ENCODE assay signal across 7 mouse cellular contexts in genomic region chr16:36828820-36829219, GRCm38 (mm10). TPM values are rescaled to one million over a fixed set of nuclear protein-coding genes. Genes with fewer than 3 reads are reported as not detected.
DNase-seq lines count a peak whose midpoint lies in the region; ATAC-seq and TF ChIP-seq lines count a peak whose summit lies in the region.

No protein-coding gene starts in this region.

- H3K4me2 ChIP-seq in lung, embryonic 14.5 days, result peak overlapping the region; percentile 86
- H3K4me2 ChIP-seq in hindbrain, embryonic 12.5 days (replicated peaks), result peak overlapping the region; percentile 79
- H3K4me2 ChIP-seq in midbrain, embryonic 15.5 days, result peak overlapping the region; percentile 91

- TF ChIP-seq CTCF in lung, embryonic 14.5 days (IDR thresholded peaks at IDR 0.05; ENCODE audit: low read depth), result no peak

- no peaks in the 10 kb centered on the region for H3K4me1 ChIP-seq in lung, embryonic 14.5 days (ENCODE audit: insufficient read depth)
- H3K4me1 ChIP-seq in hindbrain, embryonic 12.5 days, result peaks cover 10% of the 10 kb centered on the region
- H3K4me1 ChIP-seq in midbrain, embryonic 15.5 days, result peaks cover 17% of the 10 kb centered on the region

- H3K9ac ChIP-seq in lung, embryonic 14.5 days, result peak overlapping the region; percentile 88
- peak overlapping the region; percentile 78 for H3K9ac ChIP-seq in hindbrain, embryonic 12.5 days
- H3K9ac ChIP-seq in midbrain, embryonic 15.5 days, result peak overlapping the region; percentile 74

- peak overlapping the region; percentile 87 for H3K4me3 ChIP-seq in lung, embryonic 14.5 days (ENCODE audit: low read depth, low read length)
- H3K4me3 ChIP-seq in hindbrain, embryonic 12.5 days, result peak overlapping the region; percentile 73
- peak overlapping the region; percentile 62 for H3K4me3 ChIP-seq in midbrain, embryonic 15.5 days

- peaks cover 5% of the 10 kb centered on the region for H3K36me3 ChIP-seq in lung, embryonic 14.5 days (ENCODE audit: insufficient read depth)
- no peaks in the 10 kb centered on the region for H3K36me3 ChIP-seq in hindbrain, embryonic 12.5 days
- no peaks in the 10 kb centered on the region for H3K36me3 ChIP-seq in midbrain, embryonic 15.5 days (replicated peaks)

- no peaks in the 10 kb centered on the region for H3K9me3 ChIP-seq in lung, embryonic 14.5 days (ENCODE audit: low read depth, low read length)
- H3K9me3 ChIP-seq in hindbrain, embryonic 12.5 days (replicated peaks), result no peaks in the 10 kb centered on the region
- H3K9me3 ChIP-seq in midbrain, embryonic 15.5 days, result no peaks in the 10 kb centered on the region

- peak; percentile 21 for DNase-seq in lung, embryonic 14.5 days
- no peak for DNase-seq in lung, adult 18-20 months
- DNase-seq in embryo, embryonic 10.5 days (ENCODE audit: low spot score), result peak; percentile 55
- DNase-seq in urinary bladder, postnatal 36 days (ENCODE audit: low spot score in 2 of 2), result no peak
- no peak for DNase-seq in kidney, postnatal 10 days

- no peaks in the 10 kb centered on the region for H3K27me3 ChIP-seq in lung, embryonic 14.5 days (ENCODE audit: insufficient read depth, low read length)
- no peaks in the 10 kb centered on the region; the same call in 1 of the 2 replicates for H3K27me3 ChIP-seq in hindbrain, embryonic 12.5 days
- H3K27me3 ChIP-seq in midbrain, embryonic 15.5 days (replicated peaks), result peaks cover 4% of the 10 kb centered on the region; the same call in 1 of the 2 replicates

- 3% methylated on average over 11 of the region's 11 CpGs for WGBS in lung, embryonic 14.5 days
- 5% methylated on average over 11 of the region's 11 CpGs for WGBS in hindbrain, embryonic 12.5 days
- 3% methylated on average over 11 of the region's 11 CpGs for WGBS in midbrain, embryonic 15.5 days

- no peak overlapping the region for H3K27ac ChIP-seq in lung, embryonic 14.5 days (ENCODE audit: low read depth)
- peak overlapping the region; percentile 76; the same call in 1 of the 2 replicates for H3K27ac ChIP-seq in hindbrain, embryonic 12.5 days
- peak overlapping the region; percentile 67 for H3K27ac ChIP-seq in midbrain, embryonic 15.5 days

- ATAC-seq in lung, embryonic 14.5 days (ENCODE audit: insufficient read depth), result peak; percentile 22
- ATAC-seq in hindbrain, embryonic 12.5 days (ENCODE audit: low FRiP score), result peak; percentile 42; the same call in 1 of the 2 replicates
- ATAC-seq in midbrain, embryonic 15.5 days (replicated peaks), result peak; percentile 57

RNA-seq across cellular contexts. Expression of gene Iqcb1, which starts 0.6 kb away (rescaled TPM):
- 34.4 and 38.9 TPM in 2 replicates for polyA plus RNA-seq in lung, embryonic 14.5 days (2014; fragmentation: Nextera tagmentation; extraction: Ambion mirVana)
- polyA plus RNA-seq in hindbrain, embryonic 12.5 days (2016; fragmentation: Nextera tagmentation; extraction: Ambion mirVana), result 63.4 and 68.9 TPM in 2 replicates
- polyA plus RNA-seq in midbrain, embryonic 15.5 days (2015; fragmentation: Nextera tagmentation; extraction: Ambion mirVana), result 61.8 and 66.4 TPM in 2 replicates

RNA-seq across cellular contexts. Expression of gene Slc15a2, which starts 44.1 kb away (rescaled TPM):
- polyA plus RNA-seq in lung, embryonic 14.5 days (2014; fragmentation: Nextera tagmentation; extraction: Ambion mirVana), result 28.1 and 33.2 TPM in 2 replicates
- 3.0 and 6.6 TPM in 2 replicates for polyA plus RNA-seq in hindbrain, embryonic 12.5 days (2016; fragmentation: Nextera tagmentation; extraction: Ambion mirVana)
- 10.5 and 12.4 TPM in 2 replicates for polyA plus RNA-seq in midbrain, embryonic 15.5 days (2015; fragmentation: Nextera tagmentation; extraction: Ambion mirVana)

RNA-seq across cellular contexts. Expression of gene Eaf2, which starts 46.0 kb away (rescaled TPM):
- polyA plus RNA-seq in lung, embryonic 14.5 days (2014; fragmentation: Nextera tagmentation; extraction: Ambion mirVana), result 0.99 and 1.0 TPM in 2 replicates
- 1.2 TPM in 2 replicates for polyA plus RNA-seq in hindbrain, embryonic 12.5 days (2016; fragmentation: Nextera tagmentation; extraction: Ambion mirVana)
- polyA plus RNA-seq in midbrain, embryonic 15.5 days (2015; fragmentation: Nextera tagmentation; extraction: Ambion mirVana), result 0.43 and 0.45 TPM in 2 replicates

RNA-seq across cellular contexts. Expression of gene Golgb1, which starts 46.1 kb away (rescaled TPM):
- polyA plus RNA-seq in lung, embryonic 14.5 days (2014; fragmentation: Nextera tagmentation; extraction: Ambion mirVana), result 89.9 and 96.8 TPM in 2 replicates
- 95.7 and 96.0 TPM in 2 replicates for polyA plus RNA-seq in hindbrain, embryonic 12.5 days (2016; fragmentation: Nextera tagmentation; extraction: Ambion mirVana)
- polyA plus RNA-seq in midbrain, embryonic 15.5 days (2015; fragmentation: Nextera tagmentation; extraction: Ambion mirVana), result 79.4 and 84.8 TPM in 2 replicates

Comparison
In these comparisons a context has a peak if more than half of its experiments do, and no peak if none do; other contexts are left out.
1. DNase-seq: peak in lung, embryonic 14.5 days (single experiment) and embryo, embryonic 10.5 days (single experiment); none in lung, adult 18-20 months (0 of 2), urinary bladder, postnatal 36 days (0 of 2) and kidney, postnatal 10 days (single experiment).
2. Peak in every context shown above with its lines, with median percentiles within 50 percentile points of each other: ATAC-seq, H3K4me2 ChIP-seq, H3K4me3 ChIP-seq and H3K9ac ChIP-seq.